Mouse (Mus musculus): Measurements from ENCODE around the gene Ccm2l.

The Ccm2l gene

DNA sequence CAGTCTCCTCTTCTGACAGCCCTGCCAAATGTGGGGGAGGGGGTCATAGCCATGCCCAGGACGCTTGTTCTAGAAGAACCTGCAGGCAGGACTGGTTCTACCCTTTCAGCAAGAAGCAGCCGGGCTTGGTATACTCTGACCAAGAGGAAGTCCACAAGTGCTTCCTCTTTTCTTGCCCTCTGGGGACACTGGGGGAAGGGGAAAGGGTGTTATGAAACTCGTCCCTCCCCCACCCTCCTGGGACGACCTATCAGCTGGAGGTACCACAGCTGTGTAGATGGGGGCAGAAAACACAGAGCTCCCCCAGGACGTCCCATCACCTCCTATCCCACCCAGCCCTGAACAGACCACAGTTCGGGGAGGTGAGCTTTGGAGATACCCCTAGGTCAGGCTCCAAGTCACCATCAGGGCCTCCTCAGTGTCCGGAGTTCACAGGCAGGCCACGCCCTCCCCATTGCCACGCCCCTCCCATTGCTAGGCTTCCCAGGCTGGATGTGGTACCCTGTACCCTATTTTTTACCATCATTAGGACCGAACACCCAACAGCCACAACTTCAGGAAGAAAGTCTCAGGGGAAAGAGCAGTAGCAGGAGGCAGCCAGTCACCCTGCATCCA lies 24.9 kb downstream of the Ccm2l start:
- DNase-seq (ENCODE audit: low spot score): no peak

DNA sequence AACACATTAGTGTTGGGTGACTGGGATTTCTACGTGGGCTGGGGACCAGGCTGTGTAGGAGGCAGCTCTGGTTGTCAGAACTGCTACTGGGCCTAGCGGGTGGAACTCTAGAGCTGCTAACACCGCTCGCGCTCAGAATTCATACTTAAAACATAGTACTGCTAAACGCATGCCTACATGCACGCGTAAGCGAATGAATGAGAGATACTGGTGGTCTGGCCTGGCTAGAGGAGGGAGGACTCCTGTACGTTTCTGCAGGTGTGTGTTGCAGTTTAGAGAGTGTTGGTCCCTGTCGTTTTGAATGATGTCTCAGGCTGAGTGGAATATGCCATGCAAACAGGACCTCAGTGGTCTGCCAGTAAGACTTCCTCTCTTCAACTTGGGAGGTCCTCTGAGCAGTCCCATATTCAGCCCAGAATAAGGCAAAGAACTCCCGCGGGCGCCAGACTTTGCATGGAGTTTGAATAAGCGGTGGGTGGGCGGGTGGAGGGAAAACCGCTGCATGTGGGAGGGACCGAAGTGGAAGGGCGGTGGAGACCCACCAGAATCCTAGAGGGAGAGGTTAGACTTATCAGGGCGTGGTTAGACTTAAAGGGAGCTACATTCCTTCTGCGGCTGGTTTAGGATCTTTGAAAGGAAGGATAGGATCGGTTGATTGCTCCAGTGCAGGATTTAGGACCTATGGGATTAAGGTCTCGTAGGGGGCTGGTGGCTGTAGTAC lies 41.5 kb downstream of the Ccm2l start:
- no peak for DNase-seq (ENCODE audit: low spot score)

GRCm38 (mm10) chr2:153107802-153108201 lies 42.0 kb downstream of the Ccm2l start:
- no peak for DNase-seq (ENCODE audit: low spot score)

GRCm38 (mm10) chr2:153108313-153109264 lies 42.8 kb downstream of the Ccm2l start, which contains the start of gene Hck:
Gene Hck, plus strand, starts transcription at chr2:153108468.
- no peak for DNase-seq (ENCODE audit: low spot score)

GRCm38 (mm10) chr2:153109596-153109995 lies 43.8 kb downstream of the Ccm2l start:
- DNase-seq (ENCODE audit: low spot score): no peak

GRCm38 (mm10) chr2:153111298-153111697 lies 45.5 kb downstream of the Ccm2l start:
- DNase-seq (ENCODE audit: low spot score): no peak

- no peak for DNase-seq (ENCODE audit: low spot score)
Measured at GRCm38 (mm10) chr2:153115679-153116081, 49.9 kb downstream of the Ccm2l start.

DNA sequence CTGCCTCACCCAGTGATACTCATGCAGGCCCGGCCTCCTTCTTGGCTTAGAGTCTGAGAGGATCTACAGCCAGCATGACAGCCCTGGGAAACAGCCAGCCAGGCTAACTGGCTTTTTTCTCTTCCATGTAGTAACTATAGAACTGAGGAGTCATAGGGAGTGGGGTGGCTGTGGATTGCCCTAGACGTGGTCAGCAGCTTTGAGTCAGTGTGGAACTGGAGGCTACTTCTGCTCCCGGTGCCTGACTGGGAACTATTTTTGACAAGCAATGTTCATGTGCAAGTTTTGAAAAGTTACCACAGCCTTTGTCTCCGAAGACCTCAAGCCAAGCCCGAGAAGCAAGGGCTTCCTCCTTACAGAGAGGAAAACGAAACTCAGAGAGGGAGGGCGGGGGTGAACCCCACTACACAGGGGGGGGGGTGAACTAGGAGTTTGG lies 51.3 kb downstream of the Ccm2l start:
- no peak for DNase-seq (ENCODE audit: low spot score)

- DNase-seq (ENCODE audit: low spot score): no peak
Measured at GRCm38 (mm10) chr2:153119488-153119887, 53.7 kb downstream of the Ccm2l start.

GRCm38 (mm10) chr2:153120126-153120525 lies 54.4 kb downstream of the Ccm2l start:
- DNase-seq (ENCODE audit: low spot score): no peak

- no peak for DNase-seq (ENCODE audit: low spot score)
Measured at GRCm38 (mm10) chr2:153121821-153122615, 56.3 kb downstream of the Ccm2l start.

- DNase-seq (ENCODE audit: low spot score): no peak
Measured at GRCm38 (mm10) chr2:153122701-153123100, 56.9 kb downstream of the Ccm2l start.

DNA sequence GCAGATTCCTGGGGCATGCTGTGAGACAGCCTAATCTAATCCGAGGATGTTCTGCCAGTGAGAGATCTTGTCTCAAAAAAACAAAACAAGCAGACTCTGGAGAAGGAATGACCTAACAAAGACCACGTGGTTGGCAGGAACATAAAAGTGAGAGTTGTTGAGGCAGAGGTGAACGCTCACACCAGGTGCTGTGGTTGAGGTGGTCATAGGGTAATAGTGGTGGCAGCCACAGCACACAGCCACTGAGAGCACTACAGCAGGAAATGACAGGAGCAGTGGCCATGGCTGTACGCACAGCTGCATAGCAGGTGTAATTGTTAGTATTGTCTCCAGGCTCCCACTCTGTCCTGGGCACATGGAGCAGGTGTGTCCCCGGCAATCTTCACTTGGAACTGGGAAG lies 60.1 kb downstream of the Ccm2l start:
- DNase-seq (ENCODE audit: low spot score): no peak

- DNase-seq (ENCODE audit: low spot score): no peak
Measured at GRCm38 (mm10) chr2:153131019-153131418, 65.3 kb downstream of the Ccm2l start.

Data from ovary, postnatal 10 days (tissue).